Mouse (Mus musculus) hindbrain, embryonic 15.5 days (tissue): ENCODE results near the gene Arhgef33. TPM values are rescaled to one million over a fixed set of nuclear protein-coding genes. Genes with fewer than 3 reads are reported as not detected.

Experiments used
- ATAC-seq: fragments of 200-750 bp; cut with Nextera tagmentation; 2 replicates; pipeline ENCODE4 v1.8.0; 2017; ENCODE audit warnings: low read depth, moderate number of reproducible peaks, moderate TSS enrichment; ENCODE audit not compliant: low FRiP score
- H3K27ac ChIP-seq: fragments of 300-500 bp; sonication (generic); replicated peaks from 2 replicates; pipeline ENCODE4 v1.5.1; 2015; ENCODE audit warnings: mild to moderate bottlenecking, inconsistent platforms
- H3K27me3 ChIP-seq: fragments of 300-500 bp; sonication (generic); 2 replicates; pipeline ENCODE4 v1.6.1; 2015; ENCODE audit warnings: control low read depth, inconsistent platforms
- H3K36me3 ChIP-seq: fragments of 300-500 bp; sonication (generic); 2 replicates; pipeline ENCODE4 v1.6.1; 2015; ENCODE audit warnings: control low read depth, inconsistent platforms
- H3K4me1 ChIP-seq: fragments of 300-500 bp; sonication (generic); replicated peaks from 2 replicates; pipeline ENCODE4 v1.6.1; 2015; ENCODE audit warnings: control low read depth, inconsistent platforms
- H3K4me2 ChIP-seq: fragments of 300-500 bp; sonication (generic); 2 replicates; pipeline ENCODE4 v1.6.1; 2015; ENCODE audit warnings: moderate library complexity, mild to moderate bottlenecking, inconsistent platforms
- H3K4me3 ChIP-seq: fragments of 300-500 bp; sonication (generic); 2 replicates; pipeline ENCODE4 v1.5.1; 2015; ENCODE audit warnings: mild to moderate bottlenecking, inconsistent platforms
- H3K9ac ChIP-seq: fragments of 300-500 bp; sonication (generic); 2 replicates; pipeline ENCODE4 v1.6.1; 2015; ENCODE audit warnings: inconsistent platforms
- H3K9me3 ChIP-seq: fragments of 300-500 bp; sonication (generic); 2 replicates; pipeline ENCODE4 v1.6.1; 2016; ENCODE audit warnings: control low read depth, inconsistent platforms
- WGBS: fragments of 180-500 bp; shearing (Covaris S2); methylation state at CpG from one replicate; pipeline ENCODE4 v1.1.7; 2015; 5-methylcytosine and 5-hydroxymethylcytosine counted together
- polyA plus RNA-seq: library from polyadenylated mRNA; unstranded; fragments of >200 nt; fragmentation: Nextera tagmentation; extraction: Ambion mirVana; gene quantifications from 2 replicates; pipeline ENCODE4 v1.2.1, GENCODE M21; 2015

Gene Arhgef33
- polyA plus RNA-seq, 1 experiment from 2014 or later, result 5.0 TPM

GRCm38 (mm10) chr17:80298844-80299243 lies 8.4 kb upstream of the Arhgef33 start:
- Histone ChIP-seq H3K9me3 (no peaks in the 10 kb centered on the region), H3K27me3 (no peaks in the 10 kb centered on the region), H3K4me1 (no peaks in the 10 kb centered on the region), H3K4me3 (no peak overlapping the region), H3K27ac (no peak overlapping the region), H3K9ac (no peak overlapping the region), H3K36me3 (no peaks in the 10 kb centered on the region), H3K4me2 (no peak overlapping the region)
- 90% methylated on average over 5 of the region's 5 CpGs for WGBS
- ATAC-seq, result no peak

GRCm38 (mm10) chr17:80311761-80312160 lies 4.6 kb downstream of the Arhgef33 start:
- Histone ChIP-seq H3K9me3 (no peaks in the 10 kb centered on the region), H3K27me3 (no peaks in the 10 kb centered on the region), H3K4me2 (0 out of 2 replicates have a peak overlapping the region, but pooled peaks have one; percentile 9), H3K4me3 (no peak overlapping the region), H3K9ac (no peak overlapping the region), H3K36me3 (no peaks in the 10 kb centered on the region), H3K4me1 (peaks cover 10% of the 10 kb centered on the region; the same call in 1 of the 2 replicates), H3K27ac (0 out of 2 replicates have a peak overlapping the region, but pooled peaks have one; percentile 16)
- ATAC-seq, result no peak
- WGBS, result 49% methylated on average over 9 of the region's 9 CpGs

DNA sequence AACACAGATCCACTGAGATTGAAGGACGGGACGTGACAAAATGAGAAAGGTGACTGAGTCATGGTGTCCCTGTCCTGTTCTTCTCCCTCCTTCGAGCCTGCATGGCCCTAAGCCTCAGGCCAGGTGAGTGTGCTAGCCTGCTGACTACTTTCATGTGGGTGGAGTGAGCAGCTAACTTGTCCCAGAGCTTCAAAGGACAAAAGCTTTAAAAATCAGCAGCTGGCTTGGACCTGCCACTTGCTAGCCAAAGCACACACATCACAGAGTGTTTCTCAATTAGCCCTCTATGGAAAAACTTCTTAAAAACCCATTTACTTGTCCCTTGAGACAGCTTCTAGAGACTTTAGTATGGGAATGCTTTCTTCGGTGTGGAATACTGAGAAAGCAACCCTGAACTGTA lies 5.2 kb downstream of the Arhgef33 start:
- ATAC-seq, result no peak
- H3K36me3 ChIP-seq, result no peaks in the 10 kb centered on the region
- WGBS, result 84% methylated on average over 4 of the region's 4 CpGs

DNA sequence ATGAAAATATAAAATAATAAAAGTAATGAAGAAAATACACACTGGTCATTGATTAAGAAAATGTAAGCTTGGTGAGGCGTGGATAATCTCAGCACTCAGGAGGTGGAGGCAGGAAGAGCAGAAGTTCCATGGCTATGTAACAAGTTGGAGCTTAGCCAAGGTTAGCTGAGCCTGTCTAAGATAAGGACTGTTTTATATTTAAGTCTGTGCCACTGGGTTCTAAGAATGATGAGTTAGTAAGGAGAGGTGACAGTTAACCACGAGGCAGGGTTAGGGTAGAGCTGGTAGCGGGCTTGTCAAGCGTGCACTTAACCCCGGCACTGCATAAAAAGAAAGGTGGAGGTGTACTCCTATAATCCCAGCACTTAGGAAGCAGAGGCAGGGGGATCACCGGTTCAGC lies 15.0 kb downstream of the Arhgef33 start:
- WGBS, result 89% methylated on average over 6 of the region's 6 CpGs
- H3K4me3 ChIP-seq, result no peak overlapping the region
- no peaks in the 10 kb centered on the region for H3K36me3 ChIP-seq
- no peaks in the 10 kb centered on the region for H3K9me3 ChIP-seq
- H3K9ac ChIP-seq, result no peak overlapping the region
- ATAC-seq, result no peak
- H3K4me2 ChIP-seq, result no peak overlapping the region
- H3K4me1 ChIP-seq, result no peaks in the 10 kb centered on the region
- no peaks in the 10 kb centered on the region for H3K27me3 ChIP-seq
- H3K27ac ChIP-seq, result no peak overlapping the region

More for the DNA sequence above, 5.2 kb downstream of the Arhgef33 start:
- Histone ChIP-seq H3K4me2 (no peak overlapping the region), H3K27me3 (no peaks in the 10 kb centered on the region), H3K27ac (no peak overlapping the region), H3K9ac (no peak overlapping the region), H3K9me3 (no peaks in the 10 kb centered on the region), H3K4me3 (no peak overlapping the region), H3K4me1 (peaks cover 10% of the 10 kb centered on the region; the same call in 1 of the 2 replicates)

GRCm38 (mm10) chr17:80323015-80323414 lies 15.8 kb downstream of the Arhgef33 start:
- no peak overlapping the region for H3K27ac ChIP-seq
- no peak overlapping the region for H3K4me3 ChIP-seq
- H3K9me3 ChIP-seq, result no peaks in the 10 kb centered on the region
- no peaks in the 10 kb centered on the region for H3K27me3 ChIP-seq
- no peak overlapping the region for H3K9ac ChIP-seq
- no peaks in the 10 kb centered on the region for H3K36me3 ChIP-seq
- WGBS, result 67% methylated on average over 4 of the region's 4 CpGs
- ATAC-seq, result no peak
- H3K4me2 ChIP-seq, result no peak overlapping the region
- no peaks in the 10 kb centered on the region for H3K4me1 ChIP-seq

DNA sequence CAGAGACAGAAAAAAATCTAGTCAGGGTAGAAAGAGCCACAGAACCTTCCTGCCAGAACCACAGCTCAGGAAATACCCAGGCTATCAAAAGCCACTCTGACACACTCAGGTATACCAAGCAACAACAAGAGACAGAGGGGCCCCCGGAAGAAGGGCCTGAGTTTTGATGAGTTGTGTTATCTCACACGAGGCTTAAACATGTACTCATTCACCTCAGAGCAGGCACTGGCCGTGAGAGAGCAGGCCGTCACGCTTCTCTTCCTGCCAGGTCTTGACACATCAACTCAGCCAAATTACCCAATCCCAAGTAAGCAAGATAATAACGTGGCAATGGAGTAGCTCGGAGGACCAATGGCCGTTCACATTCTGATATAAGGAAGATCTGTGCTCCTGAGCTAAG lies 16.5 kb downstream of the Arhgef33 start:
- Histone ChIP-seq H3K36me3 (no peaks in the 10 kb centered on the region), H3K9me3 (no peaks in the 10 kb centered on the region), H3K9ac (no peak overlapping the region), H3K4me3 (no peak overlapping the region), H3K27me3 (no peaks in the 10 kb centered on the region), H3K4me2 (no peak overlapping the region), H3K4me1 (no peaks in the 10 kb centered on the region), H3K27ac (no peak overlapping the region)
- ATAC-seq, result no peak
- WGBS, result 84% methylated on average over 8 of the region's 8 CpGs

DNA sequence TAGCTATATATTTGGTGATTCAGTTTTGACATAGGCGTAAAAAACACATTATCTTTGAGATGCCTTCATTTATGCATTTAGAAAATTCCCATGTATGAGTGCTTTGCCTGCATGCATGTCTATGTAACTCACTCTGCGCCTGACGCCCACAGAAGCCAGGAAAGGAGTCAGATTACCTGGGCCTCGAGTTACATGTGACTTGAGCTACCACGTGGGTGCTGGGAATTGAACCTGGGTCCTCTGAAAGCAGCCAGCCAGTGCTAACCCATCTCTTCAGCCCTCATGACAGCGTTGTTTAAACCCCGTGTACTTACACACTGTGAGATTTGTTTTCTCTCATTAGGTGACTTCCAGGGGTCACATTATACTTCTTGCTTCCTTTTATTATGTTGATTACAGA lies 17.3 kb downstream of the Arhgef33 start:
- H3K36me3 ChIP-seq, result no peaks in the 10 kb centered on the region
- no peak overlapping the region for H3K9ac ChIP-seq
- H3K4me3 ChIP-seq, result no peak overlapping the region
- no peak overlapping the region for H3K4me2 ChIP-seq
- H3K4me1 ChIP-seq, result no peaks in the 10 kb centered on the region
- H3K27ac ChIP-seq, result no peak overlapping the region
- no peaks in the 10 kb centered on the region for H3K9me3 ChIP-seq
- 85% methylated on average over 7 of the region's 7 CpGs for WGBS
- ATAC-seq, result no peak
- no peaks in the 10 kb centered on the region for H3K27me3 ChIP-seq

GRCm38 (mm10) chr17:80325456-80325855 lies 18.2 kb downstream of the Arhgef33 start:
- Histone ChIP-seq H3K9me3 (no peaks in the 10 kb centered on the region), H3K36me3 (no peaks in the 10 kb centered on the region), H3K4me3 (no peak overlapping the region), H3K27me3 (no peaks in the 10 kb centered on the region), H3K27ac (no peak overlapping the region), H3K9ac (no peak overlapping the region), H3K4me1 (no peaks in the 10 kb centered on the region), H3K4me2 (no peak overlapping the region)
- no peak for ATAC-seq
- WGBS, result 84% methylated on average over 5 of the region's 5 CpGs

- ATAC-seq, result peak; percentile 66; the same call in 1 of the 2 replicates
- WGBS, result 67% methylated on average over 3 of the region's 3 CpGs
- no peak overlapping the region for H3K4me3 ChIP-seq
Measured at GRCm38 (mm10) chr17:80326431-80326830, 19.2 kb downstream of the Arhgef33 start.

GRCm38 (mm10) chr17:80332386-80332785 lies 25.2 kb downstream of the Arhgef33 start:
- H3K9ac ChIP-seq, result no peak overlapping the region
- no peak overlapping the region for H3K4me3 ChIP-seq
- H3K27ac ChIP-seq, result no peak overlapping the region
- no peak for ATAC-seq
- WGBS, result 81% methylated on average over 2 of the region's 2 CpGs
- no peaks in the 10 kb centered on the region for H3K4me1 ChIP-seq
- no peak overlapping the region for H3K4me2 ChIP-seq
- H3K9me3 ChIP-seq, result no peaks in the 10 kb centered on the region
- H3K27me3 ChIP-seq, result no peaks in the 10 kb centered on the region
- H3K36me3 ChIP-seq, result no peaks in the 10 kb centered on the region

More at GRCm38 (mm10) chr17:80326431-80326830, 19.2 kb downstream of the Arhgef33 start:
- Histone ChIP-seq H3K36me3 (no peaks in the 10 kb centered on the region), H3K27ac (0 out of 2 replicates have a peak overlapping the region, but pooled peaks have one; percentile 25), H3K9me3 (no peaks in the 10 kb centered on the region), H3K27me3 (no peaks in the 10 kb centered on the region), H3K4me2 (no peak overlapping the region), H3K9ac (no peak overlapping the region), H3K4me1 (no peaks in the 10 kb centered on the region)

- H3K9ac ChIP-seq, result no peak overlapping the region
- ATAC-seq, result no peak
- WGBS, result 81% methylated on average over 4 of the region's 4 CpGs
- H3K36me3 ChIP-seq, result no peaks in the 10 kb centered on the region
- H3K4me3 ChIP-seq, result no peak overlapping the region
- no peaks in the 10 kb centered on the region for H3K9me3 ChIP-seq
- H3K27me3 ChIP-seq, result no peaks in the 10 kb centered on the region
- no peak overlapping the region for H3K4me2 ChIP-seq
- no peak overlapping the region for H3K27ac ChIP-seq
- H3K4me1 ChIP-seq, result no peaks in the 10 kb centered on the region
Measured at GRCm38 (mm10) chr17:80345277-80345676, 38.1 kb downstream of the Arhgef33 start.

DNA sequence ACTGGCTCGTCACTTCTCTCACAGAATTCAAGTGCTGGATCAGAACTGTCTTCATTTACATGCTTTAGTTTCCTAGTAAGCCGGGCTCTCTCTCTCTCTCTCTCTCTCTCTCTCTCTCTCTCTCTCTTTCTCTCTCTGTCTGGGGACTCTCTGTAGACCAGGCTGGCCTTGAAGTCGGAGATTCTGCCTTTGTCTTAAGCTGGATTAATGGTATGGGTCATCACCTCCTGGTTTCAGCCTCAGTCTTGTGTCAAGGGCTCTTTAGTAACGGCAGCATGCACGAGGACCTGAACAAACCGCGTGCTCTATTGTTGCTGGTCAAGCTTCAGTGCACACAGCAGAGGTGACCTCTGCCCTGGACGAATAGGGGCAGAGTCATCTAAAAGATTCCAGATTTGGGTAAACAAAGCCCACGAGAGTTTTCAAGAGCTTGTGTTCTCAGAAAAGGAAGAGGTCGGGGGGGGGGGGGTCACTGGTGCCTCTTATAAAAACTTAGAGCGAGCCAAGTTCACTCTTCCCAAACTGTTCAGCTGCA lies 39.5 kb downstream of the Arhgef33 start:
- no peaks in the 10 kb centered on the region for H3K4me1 ChIP-seq
- no peak for ATAC-seq
- H3K27me3 ChIP-seq, result no peaks in the 10 kb centered on the region
- no peak overlapping the region for H3K4me3 ChIP-seq
- WGBS, result 14% methylated on average over 11 of the region's 11 CpGs
- H3K9ac ChIP-seq, result no peak overlapping the region
- no peak overlapping the region for H3K4me2 ChIP-seq
- no peaks in the 10 kb centered on the region for H3K9me3 ChIP-seq
- H3K36me3 ChIP-seq, result no peaks in the 10 kb centered on the region
- no peak overlapping the region for H3K27ac ChIP-seq

- no peaks in the 10 kb centered on the region for H3K27me3 ChIP-seq
- H3K36me3 ChIP-seq, result no peaks in the 10 kb centered on the region
- H3K4me2 ChIP-seq, result no peak overlapping the region
- H3K9me3 ChIP-seq, result no peaks in the 10 kb centered on the region
- H3K27ac ChIP-seq, result no peak overlapping the region
- H3K4me3 ChIP-seq, result no peak overlapping the region
- no peak overlapping the region for H3K9ac ChIP-seq
- 36% methylated on average over 6 of the region's 6 CpGs for WGBS
- no peaks in the 10 kb centered on the region for H3K4me1 ChIP-seq
- ATAC-seq, result no peak
Measured at GRCm38 (mm10) chr17:80347234-80347633, 40.0 kb downstream of the Arhgef33 start.
